Mouse (Mus musculus): Measurements from ENCODE around the gene Kcmf1.
"Not testable (repeated sequence)": the region's sequence is repeated elsewhere in the genome, so short reads cannot be mapped to it uniquely, and the experiment has no call there.

The Kcmf1 gene

DNA sequence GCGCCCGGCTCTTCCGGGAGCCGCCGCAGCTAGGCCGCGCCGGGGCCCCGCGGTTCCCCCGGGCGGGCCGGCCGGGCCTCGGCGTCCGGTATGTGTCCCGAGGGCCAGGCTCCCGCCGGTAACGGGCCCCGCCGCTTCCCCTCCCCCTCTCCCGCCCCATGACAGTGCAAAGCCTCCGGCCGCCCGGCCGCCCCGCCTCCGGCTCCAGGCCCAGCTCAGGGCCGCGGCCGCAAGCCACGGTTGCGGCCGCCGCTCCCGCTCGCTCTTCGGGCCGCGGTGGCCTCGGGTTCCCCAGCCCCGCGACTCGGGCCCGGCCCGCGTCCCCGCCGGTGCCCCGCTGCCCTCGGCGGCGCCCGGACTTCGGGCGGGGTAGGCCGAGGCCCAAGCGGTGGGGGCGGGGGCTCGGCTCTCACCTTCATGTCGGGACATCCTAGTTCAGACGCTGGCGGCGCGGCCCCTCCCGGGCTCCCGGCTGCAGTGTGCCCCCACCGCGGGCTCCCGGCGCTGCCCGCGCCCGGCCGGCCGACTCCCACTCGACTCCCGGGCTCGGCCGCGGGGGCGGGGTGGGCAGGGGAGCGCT is 488 bp downstream of the Kcmf1 start:
- DNase-seq (ENCODE audit: low read depth, low spot score): no peak

DNA sequence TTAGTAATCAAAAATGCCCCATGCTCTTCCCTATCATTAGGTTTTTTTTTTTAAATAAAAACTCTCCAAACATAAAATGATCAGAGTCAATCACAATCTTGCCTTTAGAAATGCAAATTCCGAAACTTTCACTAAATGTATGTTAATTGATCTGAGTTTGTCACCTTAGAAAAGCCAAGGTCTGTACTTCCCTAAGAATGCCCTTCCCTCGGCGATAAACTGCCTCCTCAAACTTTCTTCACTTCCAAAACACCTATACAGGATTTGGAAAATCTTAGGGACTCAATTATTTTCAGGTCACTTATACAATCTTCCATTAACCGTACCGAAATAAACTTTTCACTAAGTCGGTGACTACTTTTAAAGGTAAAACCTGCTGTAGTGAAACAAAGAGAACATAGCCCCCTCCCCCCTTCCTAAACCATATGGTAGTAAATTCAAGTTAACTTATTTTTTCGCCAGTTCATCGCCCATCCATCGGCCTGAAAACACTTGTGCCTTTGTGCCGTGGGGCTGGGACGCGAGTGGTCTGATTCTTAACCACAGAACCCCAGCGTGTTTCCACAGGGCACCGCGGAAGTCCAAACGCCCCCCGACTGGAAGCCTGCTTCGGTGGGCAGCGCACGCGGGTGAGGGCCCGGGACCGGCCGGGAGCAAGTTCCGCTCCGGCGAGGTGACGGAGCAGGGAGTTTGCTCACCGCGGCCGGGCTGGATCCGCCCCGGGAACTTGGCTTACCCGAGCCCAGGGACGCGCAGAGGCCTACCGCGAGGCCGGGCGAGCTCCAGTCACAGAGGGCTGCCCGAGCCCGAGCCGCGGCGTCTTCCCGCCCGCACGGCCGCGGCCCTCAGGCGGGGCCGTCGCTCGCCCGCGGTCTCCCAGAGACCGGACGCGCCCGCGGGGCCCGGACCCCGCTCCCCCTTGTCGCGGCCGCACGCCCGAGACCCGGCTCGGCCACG is 1.3 kb downstream of the Kcmf1 start:
- DNase-seq (ENCODE audit: low read depth, low spot score): no peak

DNA sequence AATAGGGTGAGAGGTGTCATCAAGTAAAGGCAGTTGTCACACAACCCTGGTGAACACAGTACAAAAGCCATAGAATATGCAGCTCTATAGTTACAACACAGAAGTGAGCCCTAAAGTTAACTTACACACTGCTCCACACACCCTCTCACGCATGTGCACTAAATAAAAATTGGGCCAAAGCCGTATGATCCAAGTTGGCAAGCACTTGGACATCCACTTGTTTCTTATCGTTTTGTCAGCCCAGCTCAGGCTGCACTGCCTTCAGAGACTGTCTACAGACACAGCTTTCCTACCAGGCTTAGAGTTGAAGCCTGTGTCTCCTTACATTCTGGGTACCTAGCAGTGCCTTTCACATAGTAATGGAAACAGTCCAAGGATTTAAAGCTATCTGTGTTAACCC is 4.8 kb downstream of the Kcmf1 start:
- no peak for DNase-seq (ENCODE audit: low read depth, low spot score)

DNA sequence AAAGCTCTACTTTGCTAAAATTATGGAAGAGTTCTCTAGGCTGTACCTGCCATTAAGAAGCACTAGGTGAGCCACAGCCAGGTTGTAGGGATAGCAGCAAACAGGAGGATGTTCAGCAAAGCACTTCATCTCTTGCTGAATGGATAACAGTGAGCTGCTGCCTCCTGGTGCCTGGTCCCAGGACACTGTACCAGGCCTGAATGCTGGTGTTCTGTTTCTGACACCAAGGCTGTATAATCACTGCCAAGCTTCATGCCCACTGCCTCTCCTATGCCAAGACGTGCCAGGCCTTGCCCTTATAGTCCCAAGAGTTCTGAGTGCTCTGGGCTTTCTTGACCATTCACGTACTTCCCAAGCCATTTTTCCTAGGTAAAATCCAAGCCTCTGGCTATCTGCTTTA is 8.5 kb downstream of the Kcmf1 start:
- no peak for DNase-seq (ENCODE audit: low read depth, low spot score)

DNA sequence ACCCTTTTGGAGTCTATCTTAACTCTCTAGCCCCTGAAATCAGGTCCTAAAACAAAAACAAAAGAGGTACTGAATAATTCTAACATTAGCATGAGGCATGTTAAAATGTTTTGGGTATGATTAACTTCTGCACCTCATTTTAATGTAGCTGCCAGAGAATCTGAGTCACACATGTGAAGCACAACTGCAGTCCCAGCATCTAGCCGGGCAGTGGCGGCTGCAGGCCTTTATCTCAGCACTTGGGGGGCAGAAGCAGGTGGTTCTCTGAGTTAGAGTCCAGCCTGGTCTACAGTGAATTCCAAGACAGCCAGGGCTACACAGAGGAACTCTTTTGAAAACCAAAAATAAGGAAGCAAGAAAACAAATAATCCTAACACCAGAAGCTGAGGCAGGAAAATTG is 11.1 kb downstream of the Kcmf1 start:
- DNase-seq (ENCODE audit: low read depth, low spot score): no peak

DNA sequence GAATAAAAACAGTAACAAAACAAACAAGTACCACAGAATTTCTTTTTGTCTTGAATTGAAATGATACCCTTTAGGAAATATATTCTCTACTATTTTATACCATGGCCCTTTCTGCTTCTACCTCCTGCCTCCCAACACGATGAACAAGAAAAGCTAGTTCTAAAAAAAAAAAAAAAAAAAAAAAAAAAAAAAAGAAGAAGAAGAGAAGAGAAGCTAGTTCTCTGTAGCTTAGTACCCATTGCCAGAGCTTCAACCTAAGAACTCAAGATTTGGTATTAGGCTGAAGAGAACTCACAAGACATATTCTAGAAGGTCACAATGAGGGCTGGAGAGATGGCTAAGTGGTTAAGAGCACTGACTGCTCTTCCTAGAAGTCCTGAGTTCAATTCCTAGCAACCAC is 14.5 kb downstream of the Kcmf1 start:
- DNase-seq (ENCODE audit: low read depth, low spot score): no peak

DNA sequence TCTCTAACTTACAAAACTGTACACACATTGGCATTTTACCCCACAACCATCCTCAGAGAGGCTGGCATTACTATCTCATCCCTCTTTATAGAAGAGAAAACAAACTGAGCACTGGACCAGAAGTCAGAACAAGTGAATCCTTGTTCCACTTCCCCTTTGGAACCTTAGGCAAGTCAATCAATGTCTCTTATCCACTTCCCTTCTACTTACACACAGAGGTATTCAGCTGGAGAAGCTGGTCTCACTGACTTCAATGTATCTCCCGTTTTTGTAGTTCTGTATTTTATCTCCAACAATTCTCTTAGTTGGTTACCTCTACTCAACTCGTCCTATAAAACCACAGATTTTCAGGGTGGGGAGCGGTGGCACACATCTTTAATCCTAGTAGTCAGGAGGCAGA is 15.0 kb downstream of the Kcmf1 start:
- DNase-seq (ENCODE audit: low read depth, low spot score): no peak

DNA sequence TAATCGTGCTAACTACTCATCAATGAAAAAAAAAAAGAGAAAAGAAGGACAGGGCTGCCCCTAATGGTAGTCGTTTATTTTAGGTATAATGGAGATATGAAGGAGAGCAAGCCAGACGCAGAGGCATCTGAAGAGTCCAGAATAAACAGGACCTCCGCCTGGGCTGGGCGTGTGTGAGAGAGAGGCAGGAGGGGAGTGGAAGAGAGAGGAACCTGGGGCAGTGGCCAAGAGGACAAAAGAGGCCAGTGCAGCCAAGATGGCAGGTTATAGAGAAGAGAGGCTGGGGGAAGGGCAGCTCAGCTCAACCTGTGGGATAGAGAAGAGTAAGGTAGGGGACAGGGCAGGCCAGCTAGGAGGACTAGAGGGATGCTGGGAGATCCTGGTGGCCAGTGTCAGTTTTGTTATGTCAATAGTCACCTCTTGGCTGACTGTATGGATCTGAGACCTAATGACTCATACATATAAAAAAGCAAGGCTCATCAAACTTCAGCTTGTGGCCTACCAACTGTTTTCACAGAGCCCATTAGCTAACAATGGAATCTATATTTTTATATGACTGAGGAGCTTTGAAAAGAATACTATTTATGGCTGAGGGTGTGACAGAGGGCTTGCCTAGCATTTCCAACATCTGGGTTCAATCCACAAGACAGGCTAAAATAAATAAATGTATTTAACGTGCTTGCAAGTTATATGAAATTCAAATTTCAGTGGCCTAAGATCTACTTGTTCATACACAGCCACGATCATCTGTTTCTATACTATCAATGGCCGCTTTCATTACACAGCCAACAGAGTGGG is 16.9 kb downstream of the Kcmf1 start:
- DNase-seq (ENCODE audit: low read depth, low spot score): no peak

DNA sequence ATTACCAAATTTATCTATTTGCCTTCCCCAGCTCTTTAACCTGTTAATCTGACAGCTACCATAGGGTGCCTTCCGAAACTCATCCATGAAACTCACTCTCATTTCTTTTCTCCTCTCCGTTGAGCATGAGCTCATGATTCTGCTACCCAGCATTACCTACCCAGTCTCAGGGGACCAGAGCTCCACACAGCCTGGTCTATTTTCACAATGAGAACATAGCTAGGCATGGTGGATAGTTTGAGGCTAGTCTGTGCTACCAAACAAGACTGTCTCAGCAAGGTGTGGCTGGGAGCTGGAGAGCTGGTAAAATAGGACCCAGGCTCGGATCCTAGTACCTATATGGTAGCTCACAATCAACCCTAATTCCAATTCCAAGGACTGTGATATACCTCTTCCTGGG is 17.6 kb downstream of the Kcmf1 start:
- DNase-seq (ENCODE audit: low read depth, low spot score): no peak

DNA sequence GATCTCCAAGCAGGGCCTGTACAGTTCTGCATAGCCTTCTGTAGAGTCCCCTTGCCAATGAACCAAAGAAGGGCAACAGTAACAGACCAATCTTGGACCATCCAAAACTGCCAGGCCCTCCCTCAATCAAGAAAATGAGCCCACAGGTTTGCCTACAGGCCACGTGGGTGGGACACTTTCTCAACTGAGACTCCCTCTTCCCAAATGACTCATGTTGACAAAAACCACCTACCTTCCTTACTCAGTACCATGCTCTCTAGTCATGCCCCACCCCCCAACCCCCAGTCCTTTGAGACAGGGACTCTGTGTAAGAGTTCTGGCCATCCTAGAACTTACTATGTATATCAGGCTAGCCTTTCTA is 18.2 kb downstream of the Kcmf1 start:
- DNase-seq (ENCODE audit: low read depth, low spot score): no peak

DNA sequence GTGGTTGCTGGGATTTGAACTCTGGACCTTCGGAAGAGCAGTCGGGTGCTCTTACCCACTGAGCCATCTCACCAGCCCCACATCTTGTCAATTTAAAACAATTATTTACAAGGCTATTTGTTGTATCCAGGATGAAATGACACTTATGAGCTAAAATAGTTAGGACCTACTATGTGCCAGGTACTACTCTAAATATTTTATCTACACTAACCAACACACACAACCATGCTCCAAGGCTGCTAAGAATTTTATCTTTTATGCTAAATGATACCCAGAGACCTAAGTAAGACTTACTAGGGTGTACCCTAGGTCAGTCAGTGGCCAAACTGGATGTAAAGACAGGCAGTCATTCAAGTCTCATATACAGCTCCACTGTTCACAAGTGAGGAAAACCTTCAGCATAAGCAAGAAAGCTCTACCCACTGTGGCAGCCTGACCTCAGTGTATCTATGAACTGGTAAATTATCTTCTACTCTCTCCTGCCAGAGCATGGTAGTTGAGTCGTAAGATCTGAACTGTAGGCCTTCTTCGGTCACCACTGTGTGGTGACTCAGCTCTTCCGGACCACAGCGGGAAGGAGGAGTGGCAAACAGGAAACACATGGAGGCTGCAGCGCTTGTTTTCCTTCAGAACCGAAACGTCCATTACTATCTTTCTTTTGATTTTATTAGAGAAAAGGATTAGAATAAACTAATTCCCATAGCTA is 18.7 kb downstream of the Kcmf1 start:
- DNase-seq (ENCODE audit: low read depth, low spot score): no peak

DNA sequence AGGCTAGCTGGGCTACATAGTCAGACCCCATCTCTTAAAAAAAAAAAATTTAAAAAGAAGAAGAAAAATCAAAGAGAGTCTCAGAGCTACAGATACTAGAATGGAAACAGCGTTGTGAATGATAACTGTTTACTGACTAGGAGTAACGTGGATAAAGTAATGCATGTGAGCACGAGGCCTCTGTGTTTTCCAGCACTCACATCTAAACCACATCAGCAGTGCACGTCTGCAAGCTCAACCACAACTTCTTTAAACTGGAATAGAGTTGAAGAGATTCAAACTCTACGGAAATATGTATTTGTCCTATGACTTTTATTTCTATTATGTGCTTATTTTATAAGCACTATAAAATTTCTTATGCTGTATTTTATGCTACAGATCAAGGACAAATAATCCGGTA is 23.1 kb downstream of the Kcmf1 start:
- DNase-seq (ENCODE audit: low read depth, low spot score): no peak

DNA sequence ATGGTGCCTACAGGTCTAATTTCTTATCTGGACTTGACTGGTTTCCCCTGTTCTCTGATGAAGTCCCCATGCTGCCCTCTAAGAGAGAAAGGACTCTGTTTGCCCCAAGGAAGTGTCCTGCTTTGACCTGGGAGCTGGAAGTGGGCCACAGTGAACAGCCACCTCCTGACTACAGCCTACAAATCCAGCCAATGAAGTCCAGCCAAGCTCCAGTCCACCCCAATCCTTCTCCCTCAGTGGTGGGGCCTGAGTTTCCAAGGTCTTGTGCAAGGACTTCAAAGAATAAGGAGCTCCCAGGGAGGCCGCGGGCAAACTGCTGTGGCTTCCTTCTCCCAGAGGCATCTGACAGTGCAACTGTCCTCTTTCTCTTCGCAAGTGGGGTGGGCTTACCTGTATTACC is 26.4 kb downstream of the Kcmf1 start:
- no peak for DNase-seq (ENCODE audit: low read depth, low spot score)

DNA sequence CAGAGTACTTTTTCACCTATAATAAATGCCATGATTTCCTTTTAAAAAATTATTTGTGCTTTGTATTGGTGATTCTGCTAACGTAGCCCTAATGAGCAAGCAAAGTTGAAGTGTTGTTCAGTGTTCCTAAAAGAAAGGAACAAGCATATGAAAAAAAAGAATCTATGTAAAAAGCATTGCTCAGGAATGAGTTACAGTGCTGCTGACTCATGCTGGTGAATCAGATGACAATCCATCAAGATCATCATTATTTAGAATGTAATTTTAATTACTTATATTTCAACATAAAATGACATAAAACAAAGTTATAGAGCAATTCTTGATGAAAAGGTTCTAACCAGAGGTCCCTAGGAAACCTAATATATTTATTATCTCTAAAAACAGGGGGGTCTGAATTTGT is 27.5 kb downstream of the Kcmf1 start:
- DNase-seq (ENCODE audit: low read depth, low spot score): no peak

DNA sequence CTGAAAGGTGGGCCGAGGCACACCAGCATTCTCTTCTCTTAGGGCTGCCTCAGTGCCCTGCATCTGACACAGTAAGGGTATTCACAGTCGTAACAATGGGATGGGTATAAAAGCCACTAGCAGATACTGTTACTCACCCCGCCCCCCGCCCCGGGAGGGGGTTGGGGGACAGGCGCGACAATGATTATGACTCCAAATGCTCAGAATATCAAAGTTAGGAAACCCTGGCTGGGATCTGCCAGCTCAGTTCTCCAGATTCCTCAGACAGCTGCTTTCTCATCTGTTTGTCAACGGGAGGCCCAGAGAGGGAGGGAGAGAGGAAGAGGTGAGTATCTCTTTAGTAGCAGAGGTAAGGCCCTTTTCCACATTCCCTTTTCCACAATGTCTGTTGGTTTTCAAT is 30.2 kb downstream of the Kcmf1 start:
- no peak for DNase-seq (ENCODE audit: low read depth, low spot score)

DNA sequence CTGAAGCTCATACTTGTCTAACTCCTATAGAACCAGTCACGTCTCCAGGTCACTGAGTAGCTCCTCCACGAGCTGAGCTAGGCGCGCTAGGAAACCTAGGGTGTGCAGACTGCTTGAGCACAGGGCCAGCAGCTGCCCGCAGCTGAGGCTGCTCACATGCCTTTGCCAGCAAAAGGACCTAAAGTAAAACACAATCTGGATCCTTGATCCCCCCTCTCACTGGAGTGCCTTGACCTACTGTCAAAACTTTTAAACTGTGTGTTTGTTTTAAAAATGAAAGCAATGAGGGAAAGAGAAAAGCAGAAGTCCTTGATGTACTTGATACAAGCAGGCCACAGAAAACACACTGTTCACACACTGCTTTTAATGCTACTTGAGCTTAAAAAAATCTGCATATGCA is 31.1 kb downstream of the Kcmf1 start:
- no peak for DNase-seq (ENCODE audit: low read depth, low spot score)

DNA sequence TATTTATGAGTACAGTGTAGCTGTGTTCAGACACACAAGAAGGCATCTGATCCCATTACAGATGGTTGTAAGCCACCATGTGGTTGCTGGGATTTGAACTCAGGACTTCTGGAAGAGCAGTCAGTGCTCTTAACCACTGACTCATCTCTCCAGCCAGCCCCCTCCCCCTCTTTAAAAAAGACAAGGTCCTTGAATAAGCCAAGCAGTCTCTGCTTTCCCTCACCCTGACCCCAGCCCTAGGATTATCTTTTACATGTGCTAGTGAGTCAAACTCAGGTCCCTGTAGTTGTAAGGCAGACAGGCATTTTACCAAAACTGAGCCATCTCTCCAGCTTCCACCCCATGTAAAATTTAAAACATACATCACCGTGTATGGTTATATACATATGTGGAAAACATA is 32.0 kb downstream of the Kcmf1 start:
- no peak for DNase-seq (ENCODE audit: low read depth, low spot score)

DNA sequence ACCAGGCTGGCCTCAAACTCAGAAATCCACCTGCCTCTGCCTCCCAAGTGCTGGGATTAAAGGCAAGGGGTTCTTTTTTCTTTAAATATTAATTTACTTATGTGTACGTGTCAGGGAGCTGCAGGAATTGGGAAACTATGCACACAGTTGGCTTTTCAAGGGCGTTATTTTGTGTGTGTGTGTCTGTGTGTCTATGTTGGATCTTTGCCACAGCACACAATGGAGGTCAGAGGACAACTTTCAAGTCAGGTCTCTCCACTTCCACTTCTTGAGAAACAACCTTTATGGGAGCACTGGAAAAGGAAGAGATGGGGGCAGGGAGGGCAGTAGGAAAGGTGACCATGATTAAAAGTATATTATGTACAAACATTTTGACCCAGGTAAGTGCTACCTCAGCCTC is 33.5 kb downstream of the Kcmf1 start:
- DNase-seq (ENCODE audit: low read depth, low spot score): no peak

DNA sequence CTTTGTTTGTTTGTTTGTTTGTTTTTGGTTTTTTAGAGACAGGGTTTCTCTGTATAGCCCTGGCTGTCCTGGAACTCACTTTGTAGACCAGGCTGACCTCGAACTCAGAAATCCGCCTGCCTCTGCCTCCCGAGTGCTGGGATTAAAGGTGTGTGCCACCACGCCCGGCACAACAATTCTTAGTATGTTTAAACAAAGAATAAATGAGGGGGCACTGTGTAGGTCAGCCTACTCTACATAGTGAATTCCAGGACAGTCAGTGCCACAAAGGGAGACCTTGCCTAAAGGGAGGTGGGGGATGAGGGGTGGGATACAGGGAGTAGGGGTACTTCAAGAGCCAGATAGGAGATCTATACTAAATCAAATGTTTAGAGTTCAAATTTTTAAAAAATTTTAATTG is 37.1 kb downstream of the Kcmf1 start:
- not testable (repeated sequence) for DNase-seq (ENCODE audit: low read depth, low spot score)

DNA sequence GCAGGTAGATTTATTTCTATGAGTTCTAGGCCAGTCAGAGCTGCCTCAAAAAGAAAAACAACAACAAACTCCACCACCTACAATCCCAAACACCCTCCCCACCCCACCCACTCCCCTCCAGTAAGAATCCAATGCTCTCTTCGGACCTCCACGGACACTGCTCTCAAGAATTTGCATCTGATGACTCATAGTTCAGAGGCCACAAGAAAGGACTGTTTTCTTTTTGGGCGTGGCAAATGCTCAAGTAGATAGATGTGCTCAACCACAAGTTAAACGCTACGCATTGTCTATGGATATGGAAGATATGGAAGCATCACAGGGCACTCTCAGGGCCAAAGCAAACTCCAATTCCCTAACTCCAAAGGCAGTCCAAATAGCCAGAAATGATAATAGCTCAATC is 45.5 kb downstream of the Kcmf1 start:
- DNase-seq (ENCODE audit: low read depth, low spot score): no peak

DNA sequence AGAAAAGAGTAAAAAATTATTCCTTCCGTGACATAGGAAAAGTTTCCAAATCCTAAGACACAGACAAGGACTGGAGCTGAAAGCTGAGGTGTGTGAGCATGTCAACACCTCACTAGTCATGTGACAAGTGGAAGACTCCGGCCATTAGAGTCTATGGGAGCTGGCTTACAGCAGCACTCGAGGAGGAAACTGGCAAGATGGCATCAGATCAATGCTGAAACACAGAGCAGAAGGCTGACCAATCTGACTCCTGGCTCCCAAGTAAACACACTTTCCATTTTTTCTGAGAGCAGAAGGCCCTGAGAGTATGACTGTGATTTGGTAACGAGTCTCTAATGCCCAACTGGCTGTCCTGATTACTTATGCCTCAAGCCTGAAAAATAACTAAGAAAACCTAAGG is 47.6 kb downstream of the Kcmf1 start:
- no peak for DNase-seq (ENCODE audit: low read depth, low spot score)

DNA sequence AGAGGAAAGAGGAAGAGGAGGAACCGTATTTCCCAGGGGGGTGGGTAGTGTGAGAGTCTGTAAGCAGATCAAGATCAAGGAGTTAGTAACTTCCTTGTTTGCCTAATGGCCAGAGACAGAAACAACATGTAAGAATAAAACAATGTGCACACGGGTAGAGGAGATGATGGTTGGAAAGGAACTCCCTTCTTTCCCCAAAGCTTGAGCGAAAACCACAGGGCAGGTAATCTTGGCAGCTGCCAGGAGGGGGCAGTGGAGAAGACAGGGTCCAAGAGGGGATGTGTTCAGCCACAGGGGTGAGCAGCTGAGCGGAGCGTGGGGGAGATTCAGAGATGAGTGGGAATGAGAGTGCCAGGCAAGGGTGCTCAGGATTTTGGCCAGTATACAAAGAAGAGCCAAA is 48.1 kb downstream of the Kcmf1 start:
- peak; percentile 36 for DNase-seq (ENCODE audit: low read depth, low spot score)
